Mouse (Mus musculus) intestine, embryonic 15.5 days (tissue): ENCODE measurements around the gene Rab11b. TPM values are rescaled to one million over a fixed set of nuclear protein-coding genes. Genes with fewer than 3 reads are reported as not detected.

Source experiments
- ATAC-seq: fragments of 200-750 bp; cut with Nextera tagmentation; 2 replicates; pipeline ENCODE4 v1.8.0; 2017; ENCODE audit warnings: moderate TSS enrichment, moderate library complexity
- H3K27ac ChIP-seq: fragments of 300-500 bp; sonication (generic); 2 replicates; pipeline ENCODE4 v1.5.1; 2015; ENCODE audit warnings: mild to moderate bottlenecking, inconsistent platforms
- H3K27me3 ChIP-seq: fragments of 300-500 bp; sonication (generic); replicated peaks from 2 replicates; pipeline ENCODE4 v1.6.1; 2015; ENCODE audit warnings: inconsistent platforms
- H3K36me3 ChIP-seq: fragments of 300-500 bp; sonication (generic); 2 replicates; pipeline ENCODE4 v1.6.1; 2015; ENCODE audit warnings: inconsistent platforms
- H3K4me1 ChIP-seq: fragments of 300-500 bp; sonication (generic); replicated peaks from 2 replicates; pipeline ENCODE4 v1.6.1; 2015; ENCODE audit warnings: inconsistent platforms
- H3K4me2 ChIP-seq: fragments of 300-500 bp; sonication (generic); replicated peaks from 2 replicates; pipeline ENCODE4 v1.6.1; 2015; ENCODE audit warnings: mild to moderate bottlenecking, inconsistent platforms
- H3K4me3 ChIP-seq: fragments of 300-500 bp; sonication (generic); replicated peaks from 2 replicates; pipeline ENCODE4 v1.5.1; 2015; ENCODE audit warnings: inconsistent platforms
- H3K9ac ChIP-seq: fragments of 300-500 bp; sonication (generic); 2 replicates; pipeline ENCODE4 v1.6.1; 2015; ENCODE audit warnings: inconsistent platforms
- H3K9me3 ChIP-seq: fragments of 300-500 bp; sonication (generic); 2 replicates; pipeline ENCODE4 v1.6.1; 2016; ENCODE audit warnings: inconsistent platforms
- WGBS: fragments of 180-500 bp; shearing (Covaris S2); methylation state at CpG from one replicate; pipeline ENCODE4 v1.1.7; 2015; 5-methylcytosine and 5-hydroxymethylcytosine counted together
- polyA plus RNA-seq: library from polyadenylated mRNA; unstranded; fragments of >200 nt; fragmentation: Nextera tagmentation; extraction: Ambion mirVana; gene quantifications from 2 replicates; pipeline ENCODE4 v1.2.1, GENCODE M21; 2015

The Rab11b gene
- 206 and 218 TPM in 2 replicates for polyA plus RNA-seq

DNA sequence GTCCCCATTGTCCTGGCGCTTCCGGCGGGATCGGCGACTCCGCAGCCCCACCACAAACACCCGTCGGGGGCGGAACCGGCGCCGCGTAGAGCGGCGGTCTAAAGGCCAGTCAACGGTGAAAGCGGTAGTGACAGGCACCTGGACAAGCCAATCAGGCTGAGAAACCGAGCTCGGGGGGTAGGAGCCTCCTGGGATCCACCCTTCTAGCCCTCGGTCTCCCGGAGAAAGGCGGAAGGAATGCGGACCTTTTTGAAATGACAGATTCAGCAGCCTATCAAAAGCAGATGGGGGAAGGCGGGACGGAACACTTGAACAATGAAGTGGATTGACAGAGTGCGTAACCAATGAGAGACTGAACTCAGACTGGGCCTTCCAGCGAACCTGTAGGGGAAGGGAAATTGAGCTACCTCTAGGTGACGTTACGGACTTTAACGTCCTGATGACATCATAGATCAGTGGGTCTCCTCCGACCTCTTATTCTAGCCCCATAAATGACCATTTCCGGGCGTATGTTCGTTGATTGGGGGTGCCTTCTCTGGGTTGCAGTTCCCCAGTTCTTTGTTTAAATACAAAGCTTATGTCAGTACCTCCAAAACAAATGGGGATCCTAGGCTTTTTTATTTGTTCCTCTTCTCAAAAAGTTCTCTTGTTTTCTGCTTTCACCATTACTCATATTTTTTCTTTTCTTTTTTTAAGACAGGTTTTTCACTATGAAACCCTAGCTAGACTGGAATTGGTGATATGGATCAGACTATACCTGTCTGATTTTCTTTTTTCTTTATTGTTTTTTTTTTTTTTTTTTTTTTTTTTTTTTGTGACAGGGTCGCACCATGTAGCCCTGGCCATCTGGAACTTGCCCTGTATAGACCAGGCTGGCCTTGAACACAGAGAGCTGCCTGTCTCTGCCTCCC lies at the start of gene Rab11b:
TSS of gene Rab11b (minus strand) at position 276 of the 911 bp plus-strand sequence.
- Histone ChIP-seq H3K27ac (peak within 1 kb of the TSS; percentile 100), H3K9ac (peak within 1 kb of the TSS; percentile 96), H3K9me3 (no peaks in the 10 kb centered on the region), H3K27me3 (no peaks in the 10 kb centered on the region), H3K4me3 (peak within 1 kb of the TSS; percentile 73), H3K36me3 (no peaks in the 10 kb centered on the region), H3K4me1 (peaks cover 38% of the 10 kb centered on the region), H3K4me2 (peak within 1 kb of the TSS; percentile 78)
- WGBS: 2% methylated on average over 35 of the region's 35 CpGs
- ATAC-seq: peak; percentile 99

DNA sequence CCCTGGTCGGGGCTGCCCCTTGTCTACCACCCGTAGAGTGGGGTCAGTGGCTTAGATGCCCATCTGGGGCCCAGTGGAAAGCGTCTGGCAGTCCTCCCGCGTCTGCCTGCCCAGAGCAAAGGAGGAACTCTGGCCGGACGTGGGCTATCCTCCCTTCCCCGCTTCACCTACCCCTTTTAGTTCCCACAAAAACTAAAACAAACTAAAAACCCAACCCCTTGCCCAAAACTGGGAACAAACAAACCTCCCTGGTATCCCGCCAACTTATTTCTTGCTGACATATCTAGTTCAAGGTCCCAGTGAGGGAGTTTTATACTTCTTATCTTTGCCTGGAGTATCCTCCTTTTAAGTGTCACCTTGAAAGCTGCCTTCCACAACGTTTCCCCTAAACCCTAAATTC lies 47.9 kb upstream of the Rab11b start:
- peaks cover 8% of the 10 kb centered on the region for H3K4me1 ChIP-seq
- no peak overlapping the region for H3K4me2 ChIP-seq
- H3K9me3 ChIP-seq: no peaks in the 10 kb centered on the region
- no peak overlapping the region for H3K27ac ChIP-seq
- H3K9ac ChIP-seq: no peak overlapping the region
- no peak for ATAC-seq
- H3K27me3 ChIP-seq: no peaks in the 10 kb centered on the region
- no peak overlapping the region for H3K4me3 ChIP-seq
- H3K36me3 ChIP-seq: no peaks in the 10 kb centered on the region
- 41% methylated on average over 10 of the region's 10 CpGs for WGBS

- H3K4me2 ChIP-seq: no peak overlapping the region
- 52% methylated on average over 8 of the region's 9 CpGs for WGBS
- no peaks in the 10 kb centered on the region for H3K36me3 ChIP-seq
- H3K27ac ChIP-seq: no peak overlapping the region
- no peak for ATAC-seq
- H3K4me3 ChIP-seq: no peak overlapping the region
- no peaks in the 10 kb centered on the region for H3K27me3 ChIP-seq
- H3K4me1 ChIP-seq: peaks cover 8% of the 10 kb centered on the region
- no peak overlapping the region for H3K9ac ChIP-seq
- no peaks in the 10 kb centered on the region for H3K9me3 ChIP-seq
Measured at GRCm38 (mm10) chr17:33807181-33807888, 47.0 kb upstream of the Rab11b start.

- Histone ChIP-seq H3K9me3 (no peaks in the 10 kb centered on the region), H3K4me2 (no peak overlapping the region), H3K9ac (no peak overlapping the region), H3K36me3 (no peaks in the 10 kb centered on the region), H3K27ac (no peak overlapping the region), H3K4me1 (no peaks in the 10 kb centered on the region), H3K27me3 (no peaks in the 10 kb centered on the region), H3K4me3 (no peak overlapping the region)
- 38% methylated on average over 1 of the region's 1 CpGs for WGBS
- ATAC-seq: no peak
Measured at GRCm38 (mm10) chr17:33804745-33805144, 44.4 kb upstream of the Rab11b start.

- Histone ChIP-seq H3K9me3 (no peaks in the 10 kb centered on the region), H3K4me2 (no peak overlapping the region), H3K9ac (no peak overlapping the region), H3K4me1 (no peaks in the 10 kb centered on the region), H3K27ac (no peak overlapping the region), H3K4me3 (no peak overlapping the region), H3K27me3 (no peaks in the 10 kb centered on the region), H3K36me3 (no peaks in the 10 kb centered on the region)
- 57% methylated on average over 4 of the region's 4 CpGs for WGBS
- no peak for ATAC-seq
Measured at GRCm38 (mm10) chr17:33804205-33804604, 43.9 kb upstream of the Rab11b start.

- no peaks in the 10 kb centered on the region for H3K27me3 ChIP-seq
- no peaks in the 10 kb centered on the region for H3K4me1 ChIP-seq
- H3K27ac ChIP-seq: no peak overlapping the region
- H3K4me2 ChIP-seq: no peak overlapping the region
- no peaks in the 10 kb centered on the region for H3K36me3 ChIP-seq
- WGBS: 2% methylated on average over 2 of the region's 2 CpGs
- H3K9ac ChIP-seq: no peak overlapping the region
- H3K4me3 ChIP-seq: no peak overlapping the region
- no peak for ATAC-seq
- no peaks in the 10 kb centered on the region for H3K9me3 ChIP-seq
Measured at GRCm38 (mm10) chr17:33802221-33802620, 41.9 kb upstream of the Rab11b start.

DNA sequence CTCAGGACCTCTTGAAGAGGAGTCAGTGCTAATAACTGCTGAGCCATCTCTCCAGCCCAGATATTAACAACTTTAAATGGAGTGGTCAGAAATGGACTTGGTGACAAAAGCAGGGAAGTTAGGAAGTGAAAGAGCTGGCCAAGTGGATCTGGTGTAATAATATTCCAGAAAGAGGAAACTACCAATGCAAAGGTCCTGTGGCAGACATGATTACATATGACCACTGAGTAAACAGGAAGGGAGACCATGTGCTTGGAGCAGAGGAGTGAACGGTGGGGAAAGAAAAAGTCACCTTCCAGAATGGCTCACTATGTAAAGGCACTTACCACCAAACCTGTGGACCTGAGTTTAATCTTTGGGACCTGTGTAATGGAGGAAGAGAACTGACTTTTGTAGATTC lies 38.9 kb upstream of the Rab11b start:
- Histone ChIP-seq H3K4me3 (no peak overlapping the region), H3K27me3 (no peaks in the 10 kb centered on the region), H3K9ac (no peak overlapping the region), H3K27ac (no peak overlapping the region), H3K9me3 (no peaks in the 10 kb centered on the region), H3K4me2 (no peak overlapping the region), H3K4me1 (no peaks in the 10 kb centered on the region), H3K36me3 (no peaks in the 10 kb centered on the region)
- no peak for ATAC-seq
- WGBS: 38% methylated on average over 1 of the region's 1 CpGs

DNA sequence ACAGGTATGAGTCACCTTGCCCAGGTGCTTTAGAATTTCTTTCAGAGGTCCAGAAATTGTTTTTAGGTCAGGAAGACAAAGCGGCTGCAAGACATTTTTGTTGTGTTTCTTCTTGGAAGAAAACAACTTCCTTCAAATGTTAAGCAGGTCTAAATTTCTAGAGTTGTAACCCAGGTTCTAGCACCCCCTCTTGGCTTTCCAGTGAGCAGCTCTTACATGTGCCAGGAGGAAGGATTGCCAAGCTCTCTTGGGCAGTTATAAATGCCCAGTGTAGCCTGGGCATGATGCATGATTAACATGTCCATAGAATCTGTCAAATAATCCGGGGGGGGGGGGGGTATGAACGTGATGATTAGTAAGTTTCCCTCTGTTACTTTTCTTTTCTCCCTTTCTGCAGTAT lies 38.0 kb upstream of the Rab11b start:
- ATAC-seq: no peak
- no peaks in the 10 kb centered on the region for H3K9me3 ChIP-seq
- no peak overlapping the region for H3K27ac ChIP-seq
- H3K4me1 ChIP-seq: no peaks in the 10 kb centered on the region
- H3K27me3 ChIP-seq: no peaks in the 10 kb centered on the region
- no peak overlapping the region for H3K4me3 ChIP-seq
- 54% methylated on average over 3 of the region's 3 CpGs for WGBS
- no peak overlapping the region for H3K4me2 ChIP-seq
- H3K36me3 ChIP-seq: no peaks in the 10 kb centered on the region
- H3K9ac ChIP-seq: no peak overlapping the region

DNA sequence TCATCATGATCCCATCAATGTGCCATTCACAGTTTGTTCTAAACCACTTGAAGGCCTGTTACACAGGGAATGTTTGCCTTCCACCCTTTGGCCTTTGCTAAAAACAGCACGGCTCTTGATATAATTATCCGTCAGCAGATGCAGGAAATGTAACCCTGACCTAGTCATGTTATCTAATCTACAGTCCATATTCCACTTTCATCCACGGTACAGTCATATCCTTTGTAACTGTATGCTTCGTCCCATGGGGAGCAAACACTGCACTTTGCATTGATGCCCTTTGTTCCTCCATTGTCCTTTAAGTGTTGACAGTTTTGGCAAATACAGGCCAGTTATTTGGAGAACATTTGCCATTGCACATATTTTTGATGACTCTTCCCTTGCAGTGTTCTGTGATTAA lies 28.4 kb upstream of the Rab11b start:
- no peaks in the 10 kb centered on the region for H3K27me3 ChIP-seq
- peak overlapping the region; percentile 49 for H3K27ac ChIP-seq
- no peak overlapping the region for H3K4me3 ChIP-seq
- no peaks in the 10 kb centered on the region for H3K9me3 ChIP-seq
- WGBS: 54% methylated on average over 4 of the region's 4 CpGs
- no peaks in the 10 kb centered on the region for H3K4me1 ChIP-seq
- no peak overlapping the region for H3K4me2 ChIP-seq
- H3K36me3 ChIP-seq: no peaks in the 10 kb centered on the region
- peak; percentile 93 for ATAC-seq
- no peak overlapping the region for H3K9ac ChIP-seq

GRCm38 (mm10) chr17:33786375-33786774 lies 26.0 kb upstream of the Rab11b start:
- no peaks in the 10 kb centered on the region for H3K36me3 ChIP-seq
- no peak overlapping the region for H3K4me2 ChIP-seq
- no peaks in the 10 kb centered on the region for H3K27me3 ChIP-seq
- H3K9ac ChIP-seq: no peak overlapping the region
- no peaks in the 10 kb centered on the region for H3K9me3 ChIP-seq
- no peak overlapping the region for H3K27ac ChIP-seq
- WGBS: 80% methylated on average over 18 of the region's 18 CpGs
- no peak for ATAC-seq
- H3K4me1 ChIP-seq: peaks cover 17% of the 10 kb centered on the region
- H3K4me3 ChIP-seq: no peak overlapping the region

DNA sequence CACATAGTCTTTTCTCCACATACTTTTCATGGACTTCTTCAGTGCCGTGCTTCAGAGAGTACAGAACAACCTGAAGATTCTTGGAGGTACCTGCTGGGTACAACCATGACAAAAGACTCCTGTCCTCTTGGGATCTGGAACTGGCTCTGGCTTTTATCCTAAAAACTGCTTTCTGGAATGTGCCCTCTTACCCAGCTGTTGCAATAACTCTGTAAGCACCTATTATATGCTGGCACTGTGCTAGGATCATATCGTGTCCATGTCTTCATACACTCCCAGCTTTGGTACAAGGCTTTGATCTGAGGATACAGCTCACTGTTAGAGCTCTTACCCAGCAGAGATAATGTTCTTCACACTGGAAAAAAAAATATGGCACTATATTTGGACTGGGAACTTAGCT lies 24.6 kb upstream of the Rab11b start:
- Histone ChIP-seq H3K4me2 (no peak overlapping the region), H3K9ac (no peak overlapping the region), H3K27me3 (no peaks in the 10 kb centered on the region), H3K36me3 (no peaks in the 10 kb centered on the region), H3K4me3 (no peak overlapping the region), H3K9me3 (no peaks in the 10 kb centered on the region), H3K4me1 (peaks cover 32% of the 10 kb centered on the region), H3K27ac (no peak overlapping the region)
- 90% methylated on average over 2 of the region's 2 CpGs for WGBS
- no peak for ATAC-seq

- Histone ChIP-seq H3K9me3 (no peaks in the 10 kb centered on the region), H3K4me2 (no peak overlapping the region), H3K27me3 (no peaks in the 10 kb centered on the region), H3K9ac (no peak overlapping the region; the same call in 1 of the 2 replicates), H3K4me1 (peaks cover 46% of the 10 kb centered on the region), H3K4me3 (no peak overlapping the region), H3K27ac (0 out of 2 replicates have a peak overlapping the region, but pooled peaks have one; percentile 28), H3K36me3 (no peaks in the 10 kb centered on the region)
- ATAC-seq: no peak
Measured at GRCm38 (mm10) chr17:33783408-33783807, 23.1 kb upstream of the Rab11b start.
